Mouse (Mus musculus): ENCODE results near the gene Spag5. TPM values are rescaled to one million over a fixed set of nuclear protein-coding genes. Genes with fewer than 3 reads are reported as not detected.
A peak's percentile ranks its signal among the peaks of the same experiment; 100 is the strongest.

Spag5 gene
- polyA plus RNA-seq, 1 experiment = not detected

- 61% methylated on average over 2 of the region's 2 CpGs for WGBS
- no peak overlapping the region for H3K27ac ChIP-seq (ENCODE audit: insufficient read depth, low read depth, low read length)
- TF ChIP-seq POLR2A (IDR thresholded peaks at IDR 0.05; ENCODE audit: insufficient read depth, low read depth, low read length) (no peak), CTCF (IDR thresholded peaks at IDR 0.05; ENCODE audit: insufficient read depth, low read depth, low read length) (no peak)
- peaks cover 4% of the 10 kb centered on the region; the same call in 1 of the 2 replicates for H3K4me1 ChIP-seq (ENCODE audit: control insufficient read depth, insufficient read depth, low read length)
- no peak overlapping the region for H3K4me3 ChIP-seq (ENCODE audit: insufficient read depth, low read depth, low read length)
Observed at GRCm38 (mm10) chr11:78318411-78318810, 17.1 kb downstream of the Spag5 start.

DNA sequence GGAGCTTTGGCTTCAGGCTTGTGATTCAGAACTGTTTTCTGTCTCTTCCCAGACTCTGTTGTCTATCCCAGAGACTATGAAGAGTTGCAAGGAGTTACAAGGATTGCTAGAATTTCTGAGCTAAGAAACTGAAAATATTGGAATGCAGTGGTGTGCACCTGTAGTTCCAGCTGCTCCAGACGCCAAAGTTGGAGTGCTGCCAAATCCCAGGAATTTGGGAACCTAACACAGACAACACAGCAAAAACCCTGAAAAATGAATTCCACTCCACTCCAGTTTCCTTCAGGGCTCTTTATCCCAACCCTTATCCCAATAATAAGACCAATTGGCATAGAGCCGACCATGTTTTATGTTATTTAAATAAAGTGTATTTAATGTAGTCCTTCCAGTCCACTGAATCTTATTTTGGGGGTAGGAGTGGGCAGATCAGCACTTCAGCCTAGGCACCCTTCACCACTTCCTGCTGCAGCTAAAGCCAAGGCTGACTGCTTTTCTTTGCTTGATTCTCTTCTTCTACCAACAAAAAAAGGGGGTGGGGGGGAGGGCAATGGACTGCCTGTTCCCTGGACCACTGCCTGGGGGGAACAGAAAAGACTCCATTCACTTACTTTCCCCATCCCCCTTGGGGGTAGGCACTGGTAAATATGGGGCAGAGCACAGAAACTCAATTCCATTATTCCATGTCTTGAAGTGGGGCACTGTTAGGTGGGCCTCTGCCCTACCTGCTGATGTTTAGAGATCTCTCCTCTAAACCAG lies 20.9 kb downstream of the Spag5 start:
- no peak for TF ChIP-seq CTCF (IDR thresholded peaks at IDR 0.05; ENCODE audit: insufficient read depth, low read depth, low read length)
- TF ChIP-seq POLR2A (IDR thresholded peaks at IDR 0.05; ENCODE audit: insufficient read depth, low read depth, low read length) = no peak
- 6% methylated on average over 2 of the region's 2 CpGs for WGBS
- H3K4me1 ChIP-seq (ENCODE audit: control insufficient read depth, insufficient read depth, low read length) = peaks cover 7% of the 10 kb centered on the region; the same call in 1 of the 2 replicates
- peak overlapping the region; percentile 75; the same call in 1 of the 2 replicates for H3K27ac ChIP-seq (ENCODE audit: insufficient read depth, low read depth, low read length)
- H3K4me3 ChIP-seq (ENCODE audit: insufficient read depth, low read depth, low read length) = no peak overlapping the region

DNA sequence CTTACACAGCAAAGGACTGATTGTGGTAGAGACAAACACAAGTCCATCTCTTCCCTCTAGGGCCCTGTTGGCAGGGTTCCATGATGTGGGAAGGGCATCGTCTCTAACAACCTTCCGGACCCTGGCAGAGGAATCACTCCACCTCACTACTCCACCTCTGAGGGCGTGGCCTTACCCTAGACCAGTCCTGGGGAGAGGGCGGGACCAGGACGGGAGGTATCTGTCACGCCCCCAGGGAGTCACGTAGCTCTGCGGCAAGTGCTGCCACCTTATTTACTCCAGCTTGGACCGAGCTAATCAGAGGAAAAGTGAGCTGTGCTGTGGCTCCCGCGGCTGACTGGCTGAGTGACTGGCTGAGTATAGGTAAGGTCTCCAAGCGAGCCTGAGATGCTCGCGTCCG lies 21.5 kb downstream of the Spag5 start, which contains the start of gene Aldoc:
TSS of gene Aldoc (plus strand) at position 109 of the 400 bp plus-strand sequence.
- TF ChIP-seq CTCF (IDR thresholded peaks at IDR 0.05; ENCODE audit: insufficient read depth, low read depth, low read length) (no peak), POLR2A (IDR thresholded peaks at IDR 0.05; ENCODE audit: insufficient read depth, low read depth, low read length) (0 out of 2 replicates have a peak, but pooled peaks have one; percentile 25)
- Histone ChIP-seq H3K27ac (ENCODE audit: insufficient read depth, low read depth, low read length) (peak within 1 kb of the TSS; percentile 75), H3K4me3 (ENCODE audit: insufficient read depth, low read depth, low read length) (peak within 1 kb of the TSS; percentile 28; the same call in 1 of the 2 replicates), H3K4me1 (ENCODE audit: control insufficient read depth, insufficient read depth, low read length) (peaks cover 7% of the 10 kb centered on the region; the same call in 1 of the 2 replicates)
- 11% methylated on average over 15 of the region's 15 CpGs for WGBS

DNA sequence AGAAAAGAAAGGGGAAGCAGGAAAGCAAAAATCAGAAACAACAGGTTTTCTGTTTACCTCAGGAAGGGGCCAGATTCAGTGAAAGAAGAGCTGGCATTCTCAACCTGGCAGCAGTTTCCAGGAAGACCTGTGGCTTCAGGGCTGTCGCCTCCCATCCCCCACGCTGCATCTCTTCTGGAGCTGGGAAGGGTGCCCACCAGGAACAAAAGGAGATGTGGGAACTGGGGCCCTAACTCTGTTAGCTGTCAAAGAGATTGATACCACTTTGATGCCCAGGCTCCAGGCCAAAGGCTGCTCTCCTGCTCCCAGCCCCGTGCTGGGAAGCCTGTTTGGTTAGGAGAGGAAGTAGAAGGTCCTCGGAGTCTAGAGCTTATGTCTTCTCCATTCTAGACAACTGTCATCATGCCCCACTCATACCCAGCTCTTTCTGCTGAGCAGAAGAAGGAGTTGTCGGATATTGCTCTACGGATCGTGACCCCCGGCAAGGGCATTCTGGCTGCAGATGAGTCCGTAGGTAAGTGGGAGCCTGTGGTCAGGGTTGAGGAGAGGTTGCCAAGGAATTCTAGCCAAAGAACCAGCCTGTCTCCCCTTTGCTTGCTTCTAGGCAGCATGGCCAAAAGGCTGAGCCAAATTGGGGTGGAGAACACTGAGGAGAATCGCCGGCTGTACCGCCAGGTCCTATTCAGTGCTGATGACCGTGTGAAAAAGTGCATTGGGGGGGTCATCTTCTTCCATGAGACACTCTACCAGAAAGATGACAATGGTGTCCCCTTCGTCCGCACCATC lies 22.9 kb downstream of the Spag5 start:
- H3K4me3 ChIP-seq (ENCODE audit: insufficient read depth, low read depth, low read length) = peak overlapping the region; percentile 15
- no peak for TF ChIP-seq CTCF (IDR thresholded peaks at IDR 0.05; ENCODE audit: insufficient read depth, low read depth, low read length)
- TF ChIP-seq POLR2A (IDR thresholded peaks at IDR 0.05; ENCODE audit: insufficient read depth, low read depth, low read length) = no peak
- 44% methylated on average over 15 of the region's 15 CpGs for WGBS
- H3K27ac ChIP-seq (ENCODE audit: insufficient read depth, low read depth, low read length) = 0 out of 2 replicates have a peak overlapping the region, but pooled peaks have one; percentile 2
- peaks cover 12% of the 10 kb centered on the region for H3K4me1 ChIP-seq (ENCODE audit: control insufficient read depth, insufficient read depth, low read length)

DNA sequence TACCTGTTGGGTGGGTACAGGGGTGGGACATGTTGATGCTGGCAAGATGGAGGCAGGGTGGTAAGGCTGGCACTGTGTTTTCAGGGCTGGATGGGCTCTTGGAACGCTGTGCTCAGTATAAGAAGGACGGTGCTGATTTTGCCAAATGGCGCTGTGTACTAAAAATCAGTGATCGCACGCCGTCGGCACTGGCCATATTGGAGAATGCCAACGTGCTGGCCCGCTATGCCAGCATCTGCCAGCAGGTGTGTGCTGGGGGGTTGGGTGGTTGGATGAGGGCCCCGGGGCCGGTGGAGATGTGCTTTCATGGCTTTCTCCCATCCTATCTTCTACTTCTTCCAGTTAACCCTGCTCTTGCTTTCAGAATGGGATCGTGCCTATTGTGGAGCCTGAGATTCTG lies 23.6 kb downstream of the Spag5 start:
- no peak overlapping the region for H3K27ac ChIP-seq (ENCODE audit: insufficient read depth, low read depth, low read length)
- 62% methylated on average over 12 of the region's 12 CpGs for WGBS
- H3K4me3 ChIP-seq (ENCODE audit: insufficient read depth, low read depth, low read length) = peak overlapping the region; percentile 15; the same call in 1 of the 2 replicates
- peaks cover 12% of the 10 kb centered on the region for H3K4me1 ChIP-seq (ENCODE audit: control insufficient read depth, insufficient read depth, low read length)
- TF ChIP-seq CTCF (IDR thresholded peaks at IDR 0.05; ENCODE audit: insufficient read depth, low read depth, low read length) (no peak), POLR2A (IDR thresholded peaks at IDR 0.05; ENCODE audit: insufficient read depth, low read depth, low read length) (no peak)

GRCm38 (mm10) chr11:78327215-78327614 lies 25.9 kb downstream of the Spag5 start:
- peaks cover 12% of the 10 kb centered on the region for H3K4me1 ChIP-seq (ENCODE audit: control insufficient read depth, insufficient read depth, low read length)
- WGBS = 65% methylated on average over 4 of the region's 4 CpGs
- no peak for TF ChIP-seq POLR2A (IDR thresholded peaks at IDR 0.05; ENCODE audit: insufficient read depth, low read depth, low read length)
- TF ChIP-seq CTCF (IDR thresholded peaks at IDR 0.05; ENCODE audit: insufficient read depth, low read depth, low read length) = no peak
- H3K4me3 ChIP-seq (ENCODE audit: insufficient read depth, low read depth, low read length) = no peak overlapping the region
- no peak overlapping the region for H3K27ac ChIP-seq (ENCODE audit: insufficient read depth, low read depth, low read length)

GRCm38 (mm10) chr11:78327634-78328511 lies 26.5 kb downstream of the Spag5 start, which contains the start of gene Pigs:
Gene Pigs, plus strand, starts transcription at chr11:78328415.
- no peak within 1 kb of the TSS for H3K27ac ChIP-seq (ENCODE audit: insufficient read depth, low read depth, low read length)
- H3K4me3 ChIP-seq (ENCODE audit: insufficient read depth, low read depth, low read length) = peak within 1 kb of the TSS; percentile 86
- TF ChIP-seq CTCF (IDR thresholded peaks at IDR 0.05; ENCODE audit: insufficient read depth, low read depth, low read length) (no peak), POLR2A (IDR thresholded peaks at IDR 0.05; ENCODE audit: insufficient read depth, low read depth, low read length) (peak; percentile 64; the same call in 1 of the 2 replicates)
- WGBS = 10% methylated on average over 37 of the region's 37 CpGs
- peaks cover 10% of the 10 kb centered on the region for H3K4me1 ChIP-seq (ENCODE audit: control insufficient read depth, insufficient read depth, low read length)

DNA sequence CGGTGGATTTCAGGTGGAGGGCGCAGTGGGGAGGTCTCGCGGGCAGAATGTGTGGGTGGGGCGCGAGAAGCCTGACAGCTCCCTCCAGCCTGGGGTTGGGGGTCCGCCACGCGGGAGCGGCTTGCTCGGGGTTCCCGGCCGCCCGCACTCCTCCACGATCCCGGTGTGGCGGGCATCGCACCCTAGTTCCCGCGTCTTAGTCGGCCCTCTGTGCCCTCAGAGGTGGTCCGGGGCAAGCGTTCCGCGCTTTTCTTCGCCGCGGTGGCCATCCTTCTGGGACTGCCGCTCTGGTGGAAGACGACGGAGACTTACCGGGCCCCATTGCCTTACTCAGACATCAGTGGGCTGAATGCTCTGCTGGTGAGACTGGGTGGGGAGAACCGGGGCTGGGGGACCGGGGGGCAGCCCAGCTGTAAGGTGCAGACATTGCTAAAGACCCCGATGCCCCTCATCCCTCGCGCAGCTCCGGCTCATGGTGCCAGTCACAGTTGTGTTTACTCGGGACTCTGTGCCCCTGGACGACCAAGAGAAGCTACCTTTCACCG lies 27.3 kb downstream of the Spag5 start:
- WGBS = under 1% methylated on average over 41 of the region's 41 CpGs
- peaks cover 8% of the 10 kb centered on the region for H3K4me1 ChIP-seq (ENCODE audit: control insufficient read depth, insufficient read depth, low read length)
- no peak overlapping the region for H3K27ac ChIP-seq (ENCODE audit: insufficient read depth, low read depth, low read length)
- H3K4me3 ChIP-seq (ENCODE audit: insufficient read depth, low read depth, low read length) = peak overlapping the region; percentile 86
- TF ChIP-seq CTCF (IDR thresholded peaks at IDR 0.05; ENCODE audit: insufficient read depth, low read depth, low read length) (no peak), POLR2A (IDR thresholded peaks at IDR 0.05; ENCODE audit: insufficient read depth, low read depth, low read length) (no peak)
